Mouse (Mus musculus): ENCODE measurements around the gene Taar8c.

Taar8c gene

DNA sequence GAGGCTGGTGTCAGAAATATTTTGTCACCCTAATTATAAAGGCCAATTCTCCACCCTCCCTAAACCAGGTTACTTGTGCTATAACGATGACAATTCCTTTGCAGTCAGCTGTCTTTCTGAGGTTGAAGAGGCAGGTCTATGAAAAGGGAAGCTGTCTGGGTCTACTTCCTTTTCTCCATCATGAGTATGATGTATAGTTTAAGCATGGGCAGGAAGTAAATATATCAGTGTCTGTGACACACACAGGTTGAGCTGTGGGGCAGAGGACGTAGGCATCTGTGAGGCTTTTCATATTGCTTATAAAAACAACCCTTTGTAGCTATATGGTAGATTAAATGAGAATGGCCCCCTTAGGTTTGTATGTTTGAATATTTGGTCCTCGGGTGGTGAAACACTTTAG, 42.7 kb downstream of the Taar8c start:
- DNase-seq (ENCODE audit: low spot score), result no peak

DNA sequence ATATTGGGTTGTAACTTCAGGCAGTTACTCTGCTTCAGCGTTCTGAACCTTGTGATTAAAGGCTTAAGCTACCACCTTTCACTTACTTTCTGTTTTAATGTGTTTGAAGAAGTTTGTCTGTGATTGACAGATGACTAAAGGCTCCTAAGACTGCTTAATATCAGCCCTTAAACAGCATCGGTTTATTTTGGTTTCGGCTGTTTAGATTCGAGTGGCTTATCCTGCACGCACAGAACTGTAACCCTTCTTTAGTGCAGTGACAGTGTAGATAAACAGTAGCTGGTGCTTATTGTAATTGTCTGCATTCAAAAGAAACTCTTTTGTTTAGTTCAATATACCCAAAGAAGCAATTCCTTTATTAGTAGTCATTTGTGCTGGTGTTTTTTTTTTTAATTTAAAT, 49.7 kb downstream of the Taar8c start:
- no peak for DNase-seq (ENCODE audit: low spot score)

Data from layer of hippocampus, adult 9-10 months (tissue).